8 mouse cellular contexts compared by ENCODE assay signal in genomic region chr1:189879965-189880364, GRCm38 (mm10). TPM values are rescaled to one million over a fixed set of nuclear protein-coding genes. Genes with fewer than 3 reads are reported as not detected.
A peak's percentile ranks its signal among the peaks of the same experiment; 100 is the strongest.
DNase-seq lines count a peak whose midpoint lies in the region; ATAC-seq lines count a peak whose summit lies in the region.

No protein-coding gene starts in this region.

- no peak overlapping the region for H3K4me2 ChIP-seq in heart, embryonic 13.5 days

- H3K4me1 ChIP-seq in heart, embryonic 13.5 days, result peaks cover 61% of the 10 kb centered on the region
- peaks cover 40% of the 10 kb centered on the region for H3K4me1 ChIP-seq in limb, embryonic 10.5 days

- peaks cover 75% of the 10 kb centered on the region for H3K36me3 ChIP-seq in heart, embryonic 13.5 days
- H3K36me3 ChIP-seq in limb, embryonic 10.5 days, result peaks cover 18% of the 10 kb centered on the region

- no peak overlapping the region for H3K4me3 ChIP-seq in heart, embryonic 13.5 days
- no peak overlapping the region for H3K4me3 ChIP-seq in limb, embryonic 10.5 days

- H3K9me3 ChIP-seq in heart, embryonic 13.5 days, result no peaks in the 10 kb centered on the region
- H3K9me3 ChIP-seq in limb, embryonic 10.5 days (replicated peaks), result no peaks in the 10 kb centered on the region

- ATAC-seq in heart, embryonic 13.5 days (ENCODE audit: extremely low read depth, insufficient number of reproducible peaks, low FRiP score, low TSS enrichment), result 0 out of 2 replicates have a peak, but pooled peaks have one; percentile 25

- H3K9ac ChIP-seq in heart, embryonic 13.5 days, result peak overlapping the region; percentile 39; the same call in 1 of the 2 replicates

- no peaks in the 10 kb centered on the region for H3K27me3 ChIP-seq in heart, embryonic 13.5 days (replicated peaks)
- H3K27me3 ChIP-seq in limb, embryonic 10.5 days (ENCODE audit: low read depth, poor library complexity, severe bottlenecking), result no peaks in the 10 kb centered on the region

- WGBS in heart, embryonic 13.5 days, result 62% methylated on average over 8 of the region's 8 CpGs
- 84% methylated on average over 8 of the region's 8 CpGs for WGBS in limb, embryonic 10.5 days

- peak overlapping the region; percentile 79 for H3K27ac ChIP-seq in heart, embryonic 13.5 days (replicated peaks)
- 0 out of 2 replicates have a peak overlapping the region, but pooled peaks have one; percentile 20 for H3K27ac ChIP-seq in limb, embryonic 10.5 days

- DNase-seq in adrenal gland, adult (ENCODE audit: inconsistent age in 2 of 2, low spot score in 1 of 2), result peak; percentile 41 to 74
- no peak for DNase-seq in adrenal gland, postnatal 4 days (ENCODE audit: low spot score in 2 of 2)
- peak; percentile 50 to 67 for DNase-seq in adrenal gland, postnatal 36 days
- no peak for DNase-seq in limb, embryonic 10.5 days (ENCODE audit: low spot score)
- no peak for DNase-seq in urinary bladder, postnatal 14 days (ENCODE audit: low spot score)
- DNase-seq in gastrocnemius, adult 8-10 months (ENCODE audit: low spot score in 2 of 2), result no peak
- no peak for DNase-seq in thymus, postnatal 10 days (ENCODE audit: low spot score in 2 of 2)

RNA-seq across cellular contexts. Expression of gene Smyd2, which starts 42.2 kb away (rescaled TPM):
- 100 to 1,000 TPM in 1 of 2 experiments, 10 to 100 TPM in 1; 97.9 to 100 TPM for total RNA-seq in adrenal gland, postnatal 4 days (2021)
- total RNA-seq in adrenal gland, postnatal 36 days (2021), result 10 to 100 TPM; 76.7 to 81.8 TPM
- 187 and 209 TPM in 2 replicates for polyA plus RNA-seq in heart, embryonic 13.5 days (2015; fragmentation: Nextera tagmentation; extraction: Ambion mirVana)
- polyA plus RNA-seq in limb, embryonic 10.5 days (2016; fragmentation: Nextera tagmentation; extraction: Ambion mirVana), result 79.5 and 89.4 TPM in 2 replicates
- 100 to 1,000 TPM; 322 to 345 (median 328) TPM for total RNA-seq in gastrocnemius, adult 8-10 months (2022)

Comparison
In these comparisons a context has a peak if more than half of its experiments do, and no peak if none do; other contexts are left out.
1. DNase-seq: peak in adrenal gland, adult (2 of 2) and adrenal gland, postnatal 36 days (2 of 2); none in adrenal gland, postnatal 4 days (0 of 2), limb, embryonic 10.5 days (single experiment), urinary bladder, postnatal 14 days (single experiment), gastrocnemius, adult 8-10 months (0 of 2) and thymus, postnatal 10 days (0 of 2).